Mouse (Mus musculus) embryonic facial prominence, embryonic 15.5 days (tissue): ENCODE measurements around the gene Lrpprc. TPM values are rescaled to one million over a fixed set of nuclear protein-coding genes. Genes with fewer than 3 reads are reported as not detected.

Experiments used
- ATAC-seq: fragments of 200-750 bp; cut with Nextera tagmentation; 2 replicates; pipeline ENCODE4 v1.8.0; 2017; ENCODE audit warnings: low read depth, moderate TSS enrichment; ENCODE audit not compliant: insufficient number of reproducible peaks, low FRiP score, low TSS enrichment
- H3K27ac ChIP-seq: fragments of 300-500 bp; sonication (generic); replicated peaks from 2 replicates; pipeline ENCODE4 v1.5.1; 2015; ENCODE audit warnings: mild to moderate bottlenecking, inconsistent platforms
- H3K27me3 ChIP-seq: fragments of 300-500 bp; sonication (generic); 2 replicates; pipeline ENCODE4 v1.6.1; 2015; ENCODE audit warnings: inconsistent platforms
- H3K36me3 ChIP-seq: fragments of 300-500 bp; sonication (generic); 2 replicates; pipeline ENCODE4 v1.6.1; 2015; ENCODE audit warnings: mild to moderate bottlenecking, inconsistent platforms
- H3K4me1 ChIP-seq: fragments of 300-500 bp; sonication (generic); 2 replicates; pipeline ENCODE4 v1.6.1; 2015; ENCODE audit warnings: inconsistent platforms
- H3K4me2 ChIP-seq: fragments of 300-500 bp; sonication (generic); replicated peaks from 2 replicates; pipeline ENCODE4 v1.6.1; 2015; ENCODE audit warnings: mild to moderate bottlenecking, inconsistent platforms
- H3K4me3 ChIP-seq: fragments of 300-500 bp; sonication (generic); replicated peaks from 2 replicates; pipeline ENCODE4 v1.5.1; 2015; ENCODE audit warnings: mild to moderate bottlenecking, inconsistent platforms
- H3K9ac ChIP-seq: fragments of 300-500 bp; sonication (generic); 2 replicates; pipeline ENCODE4 v1.6.1; 2015; ENCODE audit warnings: inconsistent platforms
- H3K9me3 ChIP-seq: fragments of 300-500 bp; sonication (generic); replicated peaks from 2 replicates; pipeline ENCODE4 v1.6.1; 2016; ENCODE audit warnings: inconsistent platforms
- WGBS: fragments of 180-500 bp; shearing (Covaris S2); methylation state at CpG from one replicate; pipeline ENCODE4 v1.1.7; 2015; 5-methylcytosine and 5-hydroxymethylcytosine counted together
- polyA plus RNA-seq: library from polyadenylated mRNA; unstranded; fragments of >200 nt; fragmentation: Nextera tagmentation; extraction: Ambion mirVana; gene quantifications from 2 replicates; pipeline ENCODE4 v1.2.1, GENCODE M21; 2015

The Lrpprc gene
- polyA plus RNA-seq, 1 experiment from 2014 or later: 33.6 TPM

GRCm38 (mm10) chr17:84758971-84759370, 31.6 kb downstream of the Lrpprc start:
- Histone ChIP-seq H3K27ac (no peak overlapping the region), H3K4me3 (no peak overlapping the region), H3K9ac (no peak overlapping the region), H3K4me2 (no peak overlapping the region), H3K27me3 (no peaks in the 10 kb centered on the region), H3K4me1 (no peaks in the 10 kb centered on the region), H3K36me3 (peaks cover 23% of the 10 kb centered on the region), H3K9me3 (no peaks in the 10 kb centered on the region)
- WGBS: 85% methylated on average over 8 of the region's 8 CpGs
- ATAC-seq: no peak

- Histone ChIP-seq H3K36me3 (peaks cover 17% of the 10 kb centered on the region), H3K4me1 (no peaks in the 10 kb centered on the region), H3K27ac (no peak overlapping the region), H3K4me3 (no peak overlapping the region), H3K9ac (no peak overlapping the region), H3K4me2 (no peak overlapping the region), H3K9me3 (no peaks in the 10 kb centered on the region), H3K27me3 (no peaks in the 10 kb centered on the region)
- 30% methylated on average over 10 of the region's 10 CpGs for WGBS
- ATAC-seq: no peak
Observed at GRCm38 (mm10) chr17:84758374-84758773, 32.2 kb downstream of the Lrpprc start.

GRCm38 (mm10) chr17:84756090-84756489, 34.5 kb downstream of the Lrpprc start:
- H3K9me3 ChIP-seq: no peaks in the 10 kb centered on the region
- no peak for ATAC-seq
- no peak overlapping the region for H3K4me2 ChIP-seq
- no peak overlapping the region for H3K4me3 ChIP-seq
- H3K9ac ChIP-seq: no peak overlapping the region
- H3K4me1 ChIP-seq: no peaks in the 10 kb centered on the region
- peaks cover 7% of the 10 kb centered on the region; the same call in 1 of the 2 replicates for H3K36me3 ChIP-seq
- 60% methylated on average over 2 of the region's 2 CpGs for WGBS
- no peak overlapping the region for H3K27ac ChIP-seq
- H3K27me3 ChIP-seq: no peaks in the 10 kb centered on the region

GRCm38 (mm10) chr17:84753489-84753888, 37.1 kb downstream of the Lrpprc start:
- no peak overlapping the region for H3K4me2 ChIP-seq
- H3K27me3 ChIP-seq: no peaks in the 10 kb centered on the region
- no peak overlapping the region for H3K9ac ChIP-seq
- H3K9me3 ChIP-seq: no peaks in the 10 kb centered on the region
- H3K4me3 ChIP-seq: no peak overlapping the region
- peaks cover 17% of the 10 kb centered on the region for H3K36me3 ChIP-seq
- H3K4me1 ChIP-seq: no peaks in the 10 kb centered on the region
- 79% methylated on average over 5 of the region's 5 CpGs for WGBS
- H3K27ac ChIP-seq: no peak overlapping the region
- no peak for ATAC-seq

- Histone ChIP-seq H3K27ac (no peak overlapping the region), H3K4me2 (no peak overlapping the region), H3K4me1 (no peaks in the 10 kb centered on the region), H3K9me3 (no peaks in the 10 kb centered on the region), H3K36me3 (peaks cover 23% of the 10 kb centered on the region), H3K9ac (no peak overlapping the region), H3K27me3 (no peaks in the 10 kb centered on the region), H3K4me3 (no peak overlapping the region)
- 73% methylated on average over 2 of the region's 2 CpGs for WGBS
- no peak for ATAC-seq
Observed at GRCm38 (mm10) chr17:84752286-84752685, 38.3 kb downstream of the Lrpprc start.

- Histone ChIP-seq H3K9me3 (no peaks in the 10 kb centered on the region), H3K4me1 (no peaks in the 10 kb centered on the region), H3K9ac (no peak overlapping the region), H3K4me3 (no peak overlapping the region), H3K27ac (no peak overlapping the region), H3K36me3 (peaks cover 23% of the 10 kb centered on the region), H3K4me2 (no peak overlapping the region), H3K27me3 (no peaks in the 10 kb centered on the region)
- WGBS: 73% methylated on average over 8 of the region's 8 CpGs
- ATAC-seq: no peak
Observed at GRCm38 (mm10) chr17:84751630-84752191, 38.9 kb downstream of the Lrpprc start.

GRCm38 (mm10) chr17:84750130-84750529, 40.5 kb downstream of the Lrpprc start:
- no peaks in the 10 kb centered on the region for H3K27me3 ChIP-seq
- no peaks in the 10 kb centered on the region for H3K9me3 ChIP-seq
- no peak overlapping the region for H3K4me2 ChIP-seq
- WGBS: 88% methylated on average over 4 of the region's 4 CpGs
- H3K4me3 ChIP-seq: no peak overlapping the region
- H3K9ac ChIP-seq: no peak overlapping the region
- peaks cover 23% of the 10 kb centered on the region for H3K36me3 ChIP-seq
- no peak for ATAC-seq
- H3K27ac ChIP-seq: no peak overlapping the region
- no peaks in the 10 kb centered on the region for H3K4me1 ChIP-seq

GRCm38 (mm10) chr17:84749297-84749696, 41.3 kb downstream of the Lrpprc start:
- Histone ChIP-seq H3K4me3 (no peak overlapping the region), H3K36me3 (peaks cover 23% of the 10 kb centered on the region), H3K27ac (no peak overlapping the region), H3K9ac (no peak overlapping the region), H3K9me3 (no peaks in the 10 kb centered on the region), H3K27me3 (no peaks in the 10 kb centered on the region), H3K4me1 (no peaks in the 10 kb centered on the region), H3K4me2 (no peak overlapping the region)
- 66% methylated on average over 8 of the region's 8 CpGs for WGBS
- no peak for ATAC-seq

- no peak overlapping the region for H3K4me2 ChIP-seq
- H3K4me1 ChIP-seq: 0 out of 2 replicates have a peak, but pooled peaks cover 2% of the 10 kb centered on the region
- H3K36me3 ChIP-seq: peaks cover 23% of the 10 kb centered on the region
- no peak overlapping the region for H3K9ac ChIP-seq
- no peak for ATAC-seq
- no peak overlapping the region for H3K4me3 ChIP-seq
- 89% methylated on average over 9 of the region's 9 CpGs for WGBS
- no peaks in the 10 kb centered on the region for H3K9me3 ChIP-seq
- no peak overlapping the region for H3K27ac ChIP-seq
- H3K27me3 ChIP-seq: no peaks in the 10 kb centered on the region
Observed at GRCm38 (mm10) chr17:84748152-84748682, 42.4 kb downstream of the Lrpprc start.

GRCm38 (mm10) chr17:84747212-84747611, 43.4 kb downstream of the Lrpprc start:
- Histone ChIP-seq H3K36me3 (peaks cover 23% of the 10 kb centered on the region), H3K9ac (no peak overlapping the region), H3K4me3 (no peak overlapping the region), H3K27ac (0 out of 2 replicates have a peak overlapping the region, but pooled peaks have one; percentile 28), H3K4me2 (no peak overlapping the region), H3K4me1 (0 out of 2 replicates have a peak, but pooled peaks cover 4% of the 10 kb centered on the region), H3K27me3 (no peaks in the 10 kb centered on the region), H3K9me3 (no peaks in the 10 kb centered on the region)
- 54% methylated on average over 6 of the region's 6 CpGs for WGBS
- no peak for ATAC-seq

GRCm38 (mm10) chr17:84745001-84745400, 45.6 kb downstream of the Lrpprc start:
- H3K36me3 ChIP-seq: peaks cover 14% of the 10 kb centered on the region; the same call in 1 of the 2 replicates
- H3K27me3 ChIP-seq: no peaks in the 10 kb centered on the region
- H3K9ac ChIP-seq: no peak overlapping the region
- H3K9me3 ChIP-seq: no peaks in the 10 kb centered on the region
- no peak for ATAC-seq
- H3K4me1 ChIP-seq: 0 out of 2 replicates have a peak, but pooled peaks cover 4% of the 10 kb centered on the region
- H3K4me3 ChIP-seq: no peak overlapping the region
- 61% methylated on average over 9 of the region's 9 CpGs for WGBS
- no peak overlapping the region for H3K27ac ChIP-seq
- H3K4me2 ChIP-seq: no peak overlapping the region

- Histone ChIP-seq H3K27ac (no peak overlapping the region), H3K4me3 (no peak overlapping the region), H3K36me3 (peaks cover 12% of the 10 kb centered on the region; the same call in 1 of the 2 replicates), H3K4me2 (no peak overlapping the region), H3K4me1 (0 out of 2 replicates have a peak, but pooled peaks cover 4% of the 10 kb centered on the region), H3K27me3 (no peaks in the 10 kb centered on the region), H3K9me3 (no peaks in the 10 kb centered on the region), H3K9ac (no peak overlapping the region)
- WGBS: 70% methylated on average over 4 of the region's 4 CpGs
- no peak for ATAC-seq
Observed at GRCm38 (mm10) chr17:84744256-84744655, 46.3 kb downstream of the Lrpprc start.
